Comparison of ENCODE assay signal across 30 mouse cellular contexts in the genomic region with DNA sequence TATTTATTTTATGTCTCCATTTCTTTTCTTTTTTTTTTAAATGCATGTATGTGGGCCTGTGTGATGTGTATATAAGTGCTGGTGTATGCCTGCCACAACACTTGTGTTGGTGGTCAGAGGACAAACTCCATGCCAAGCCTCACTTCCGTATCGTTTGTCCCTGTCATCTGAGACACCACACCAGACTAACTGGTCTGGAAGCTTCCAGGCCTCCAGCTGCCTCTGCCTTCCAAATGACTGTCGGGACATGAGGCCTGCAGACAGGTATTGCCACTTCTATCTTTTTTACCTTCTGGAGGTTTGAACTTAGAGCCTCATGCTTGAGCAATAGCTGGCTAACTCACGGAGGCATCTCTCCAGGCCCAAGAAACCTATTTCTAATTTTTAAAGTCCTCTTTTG.
"Had no signal": no experiment of that assay in that cellular context is flagged by ENCODE, and none has a peak within 500 bp of the region (broad histone marks: within the 10 kb centered on the region; RNA-seq: fewer than 3 reads in every experiment).

No protein-coding gene starts in this region.

- H3K27me3 ChIP-seq: heart, embryonic 12.5 days; heart, embryonic 13.5 days; heart, embryonic 15.5 days; hindbrain, embryonic 12.5 days; hindbrain, embryonic 13.5 days; hindbrain, embryonic 15.5 days; intestine, embryonic 15.5 days; kidney, embryonic 15.5 days had no signal

- H3K36me3 ChIP-seq: heart, embryonic 12.5 days; heart, embryonic 13.5 days; heart, embryonic 15.5 days; hindbrain, embryonic 10.5 days; hindbrain, embryonic 12.5 days; hindbrain, embryonic 13.5 days; hindbrain, embryonic 15.5 days; intestine, embryonic 15.5 days; kidney, embryonic 15.5 days had no signal

- DNase-seq: heart, postnatal 10 days; heart, postnatal 14 days; heart, postnatal 36 days; heart, postnatal 4 days; kidney, adult 11 months; kidney, adult 18-20 months; kidney, adult 2 months; kidney, adult 8-10 months; kidney, adult 9 months; kidney, postnatal 10 days; kidney, postnatal 14 days; kidney, postnatal 25 days; kidney, postnatal 36 days; kidney, postnatal 4 days; layer of hippocampus, adult 9-11 months; layer of hippocampus, postnatal 36 days had no signal

- H3K4me2 ChIP-seq: heart, embryonic 11.5 days; heart, embryonic 12.5 days; heart, embryonic 13.5 days; heart, embryonic 15.5 days; hindbrain, embryonic 12.5 days; hindbrain, embryonic 13.5 days; hindbrain, embryonic 14.5 days; hindbrain, embryonic 15.5 days; intestine, embryonic 15.5 days; kidney, embryonic 15.5 days had no signal

- H3K27ac ChIP-seq: heart, embryonic 13.5 days; heart, embryonic 15.5 days; hindbrain, embryonic 10.5 days; hindbrain, embryonic 12.5 days; hindbrain, embryonic 13.5 days; hindbrain, embryonic 14.5 days; hindbrain, embryonic 15.5 days; hindbrain, postnatal 0 days; intestine, embryonic 15.5 days; kidney, embryonic 15.5 days; kidney, postnatal 0 days; layer of hippocampus, adult 2 months had no signal

- H3K4me3 ChIP-seq: heart, embryonic 12.5 days; heart, embryonic 13.5 days; heart, embryonic 15.5 days; hindbrain, embryonic 10.5 days; hindbrain, embryonic 12.5 days; hindbrain, embryonic 13.5 days; hindbrain, embryonic 15.5 days; intestine, embryonic 15.5 days; kidney, embryonic 15.5 days; layer of hippocampus, adult 2 months had no signal
